Mouse (Mus musculus) E14TG2a.4 (cell line): ENCODE measurements at regions not wholly inside any gene's neighbourhood (a gene's known extent, or its start where the extent isn't known, plus 50 kb on each side); places are given as distances from the start of the nearest gene placed in this dataset.
A peak's percentile ranks its signal among the peaks of the same experiment; 100 is the strongest.

Experiments used
- H3K27me3 ChIP-seq: 2 replicates; pipeline ENCODE4 v1.6.1; 2014; ENCODE audit warnings: low read length, control low read depth; ENCODE audit not compliant: insufficient read depth
- H3K36me3 ChIP-seq: 2 replicates; pipeline ENCODE4 v1.6.1; 2014; ENCODE audit warnings: low read length, control low read depth; ENCODE audit not compliant: insufficient read depth
- H3K4me1 ChIP-seq: replicated peaks from 2 replicates; pipeline ENCODE4 v1.6.1; 2014; ENCODE audit warnings: low read depth, low read length, control low read depth
- H3K4me3 ChIP-seq: replicated peaks from 2 replicates; pipeline ENCODE4 v1.5.1; 2014; ENCODE audit warnings: mild to moderate bottlenecking, low read length
- H3K9me3 ChIP-seq: 2 replicates; pipeline ENCODE4 v1.6.1; 2014; ENCODE audit warnings: low read length, control low read depth
- CTCF ChIP-seq: conservative IDR thresholded peaks from 2 replicates; pipeline ENCODE4 v1.5.1; 2014; ENCODE audit warnings: low read length
- NANOG ChIP-seq: IDR thresholded peaks from 2 replicates; pipeline ENCODE4 v1.6.1; 2014; ENCODE audit warnings: borderline replicate concordance, low read length, mixed read lengths
- POU5F1 ChIP-seq: IDR thresholded peaks from 2 replicates; pipeline ENCODE4 v1.6.1; 2014; ENCODE audit warnings: low read length, borderline replicate concordance

DNA sequence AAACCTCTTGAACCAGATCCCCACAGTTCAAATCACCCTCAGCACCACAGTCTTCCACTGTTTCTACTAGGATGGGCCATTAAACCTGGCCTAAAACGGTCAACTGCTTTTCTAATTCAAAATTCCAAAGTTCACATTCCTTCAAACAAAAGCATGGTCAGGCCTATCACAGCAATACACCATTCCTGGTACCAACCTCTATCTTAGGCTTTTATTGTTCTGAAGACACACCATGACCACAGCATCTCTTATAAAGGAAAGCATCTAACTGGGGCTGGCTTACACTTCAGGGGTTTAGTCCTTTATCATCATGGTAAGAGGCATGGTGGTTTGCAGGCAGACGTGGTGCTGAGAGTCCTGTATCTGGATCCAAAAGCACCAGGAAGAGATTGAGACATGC lies 560.4 kb upstream of the Adam5 start:
- TF ChIP-seq POU5F1 (no peak), NANOG (no peak; the same call in 1 of the 2 replicates), CTCF (no peak)
- peaks cover 6% of the 10 kb centered on the region for H3K27me3 ChIP-seq
- H3K36me3 ChIP-seq = no peaks in the 10 kb centered on the region
- H3K4me1 ChIP-seq = peaks cover 9% of the 10 kb centered on the region
- peaks cover 5% of the 10 kb centered on the region; the same call in 1 of the 2 replicates for H3K9me3 ChIP-seq
- H3K4me3 ChIP-seq = no peak overlapping the region

- no peaks in the 10 kb centered on the region for H3K9me3 ChIP-seq
- H3K36me3 ChIP-seq = no peaks in the 10 kb centered on the region
- TF ChIP-seq POU5F1 = no peak
- no peak for TF ChIP-seq NANOG
- TF ChIP-seq CTCF = no peak
- peaks cover 29% of the 10 kb centered on the region for H3K27me3 ChIP-seq
- peaks cover 21% of the 10 kb centered on the region for H3K4me1 ChIP-seq
- H3K4me3 ChIP-seq = no peak overlapping the region
These were observed 549.1 kb upstream of the Adam5 start for GRCm38 (mm10) chr8:25373276-25373675.

DNA sequence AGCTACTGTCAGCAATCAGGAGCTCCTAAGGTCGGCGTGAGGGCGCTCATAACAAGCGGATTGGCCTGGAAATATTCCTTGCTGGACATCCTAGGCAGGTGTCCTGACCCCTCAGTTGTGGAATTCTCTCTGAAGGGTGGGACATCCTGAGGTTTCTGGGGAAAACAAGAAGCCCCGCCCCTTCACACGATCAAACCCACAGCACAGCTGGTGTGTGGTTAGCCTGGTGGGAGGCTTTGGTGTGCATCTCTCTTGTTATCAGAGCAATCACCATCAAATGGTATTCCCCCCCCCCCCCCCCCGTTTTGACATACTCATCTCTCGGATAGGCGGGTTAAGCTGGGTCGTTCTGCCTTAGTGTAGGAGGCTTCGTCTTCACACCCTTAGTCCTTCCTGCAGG lies 546.8 kb upstream of the Adam5 start:
- H3K27me3 ChIP-seq = peaks cover 33% of the 10 kb centered on the region
- H3K4me3 ChIP-seq = no peak overlapping the region
- TF ChIP-seq NANOG (no peak), CTCF (no peak), POU5F1 (no peak)
- H3K9me3 ChIP-seq = no peaks in the 10 kb centered on the region
- H3K36me3 ChIP-seq = no peaks in the 10 kb centered on the region
- H3K4me1 ChIP-seq = peaks cover 28% of the 10 kb centered on the region

GRCm38 (mm10) chr8:25369331-25369730 lies 545.2 kb upstream of the Adam5 start:
- no peaks in the 10 kb centered on the region for H3K9me3 ChIP-seq
- peaks cover 28% of the 10 kb centered on the region for H3K4me1 ChIP-seq
- H3K4me3 ChIP-seq = no peak overlapping the region
- H3K36me3 ChIP-seq = no peaks in the 10 kb centered on the region
- TF ChIP-seq POU5F1 = no peak
- peaks cover 41% of the 10 kb centered on the region for H3K27me3 ChIP-seq

DNA sequence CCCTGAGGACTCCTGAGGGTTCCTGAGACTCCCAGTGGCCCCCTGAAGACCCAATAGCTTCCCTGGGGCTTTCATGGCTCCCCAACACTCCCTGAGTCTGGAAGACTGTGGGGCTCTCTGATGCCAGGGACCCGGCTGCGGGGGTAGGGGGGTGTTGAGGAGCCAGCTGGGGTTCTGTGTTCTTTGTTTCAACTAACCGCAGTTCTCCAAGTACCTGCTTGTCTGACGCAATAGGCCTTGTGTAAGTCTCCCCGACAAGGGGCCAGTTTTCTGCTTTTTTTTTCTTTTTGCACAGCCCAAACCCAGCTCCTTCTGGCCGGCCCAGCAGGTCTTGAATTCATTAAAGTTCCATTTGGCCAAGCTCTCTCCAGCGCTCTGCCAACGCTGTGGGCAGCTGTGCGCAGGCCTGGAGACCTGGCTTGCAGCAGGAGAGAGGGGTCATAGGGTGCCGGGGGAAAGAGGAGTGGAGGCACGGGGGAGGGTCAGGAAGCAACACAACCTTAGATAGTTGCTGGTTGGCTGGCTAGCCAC lies 544.5 kb upstream of the Adam5 start:
- H3K36me3 ChIP-seq = no peaks in the 10 kb centered on the region
- TF ChIP-seq POU5F1 (no peak), CTCF (no peak), NANOG (no peak)

GRCm38 (mm10) chr8:25367806-25368549 lies 543.8 kb upstream of the Adam5 start:
- peaks cover 31% of the 10 kb centered on the region for H3K4me1 ChIP-seq
- H3K4me3 ChIP-seq = peak overlapping the region; percentile 52
- H3K27me3 ChIP-seq = peaks cover 44% of the 10 kb centered on the region
- no peak for TF ChIP-seq POU5F1
- TF ChIP-seq NANOG = no peak; the same call in 1 of the 2 replicates
- no peak for TF ChIP-seq CTCF
- H3K36me3 ChIP-seq = no peaks in the 10 kb centered on the region
- no peaks in the 10 kb centered on the region for H3K9me3 ChIP-seq

More for the DNA sequence above, 544.5 kb upstream of the Adam5 start:
- H3K4me1 ChIP-seq = peaks cover 28% of the 10 kb centered on the region
- peak overlapping the region; percentile 52 for H3K4me3 ChIP-seq
- H3K27me3 ChIP-seq = peaks cover 44% of the 10 kb centered on the region
- H3K9me3 ChIP-seq = no peaks in the 10 kb centered on the region

DNA sequence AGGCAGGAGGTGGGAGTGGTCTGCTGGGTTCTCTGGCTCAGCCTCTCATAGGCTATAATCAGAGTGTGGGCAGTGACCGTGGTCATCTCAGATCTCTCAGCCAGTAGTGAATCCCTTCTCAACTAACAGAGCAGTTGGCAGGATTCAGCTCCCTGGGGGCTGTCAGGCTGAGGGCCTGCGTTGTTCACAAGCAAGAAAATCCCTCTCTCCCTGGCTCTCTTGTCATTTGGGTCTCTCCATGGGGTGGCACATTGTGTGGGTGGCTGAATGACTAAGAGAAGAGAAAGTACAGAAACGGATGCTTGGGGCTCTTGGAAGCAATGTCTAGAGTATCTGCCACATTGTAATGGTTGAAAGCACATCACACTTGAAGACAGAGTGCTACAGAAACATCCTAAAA lies 542.0 kb upstream of the Adam5 start:
- Histone ChIP-seq H3K36me3 (no peaks in the 10 kb centered on the region), H3K4me3 (no peak overlapping the region), H3K9me3 (no peaks in the 10 kb centered on the region), H3K27me3 (peaks cover 39% of the 10 kb centered on the region), H3K4me1 (peaks cover 34% of the 10 kb centered on the region)
- no peak for TF ChIP-seq NANOG
- no peak for TF ChIP-seq CTCF
- no peak for TF ChIP-seq POU5F1

GRCm38 (mm10) chr8:25362656-25363055 lies 538.5 kb upstream of the Adam5 start:
- Histone ChIP-seq H3K4me3 (no peak overlapping the region), H3K27me3 (peaks cover 17% of the 10 kb centered on the region)

More at GRCm38 (mm10) chr8:25362656-25363055, 538.5 kb upstream of the Adam5 start:
- no peak for TF ChIP-seq POU5F1
- no peak for TF ChIP-seq CTCF
- TF ChIP-seq NANOG = no peak
- Histone ChIP-seq H3K36me3 (no peaks in the 10 kb centered on the region), H3K9me3 (no peaks in the 10 kb centered on the region), H3K4me1 (peaks cover 14% of the 10 kb centered on the region)
